Mouse (Mus musculus): ENCODE data around the gene Cadps2. TPM values are rescaled to one million over a fixed set of nuclear protein-coding genes. Genes with fewer than 3 reads are reported as not detected.

Cadps2 gene
- polyA plus RNA-seq, 1 experiment from 2014 or later, result 0.18 TPM

DNA sequence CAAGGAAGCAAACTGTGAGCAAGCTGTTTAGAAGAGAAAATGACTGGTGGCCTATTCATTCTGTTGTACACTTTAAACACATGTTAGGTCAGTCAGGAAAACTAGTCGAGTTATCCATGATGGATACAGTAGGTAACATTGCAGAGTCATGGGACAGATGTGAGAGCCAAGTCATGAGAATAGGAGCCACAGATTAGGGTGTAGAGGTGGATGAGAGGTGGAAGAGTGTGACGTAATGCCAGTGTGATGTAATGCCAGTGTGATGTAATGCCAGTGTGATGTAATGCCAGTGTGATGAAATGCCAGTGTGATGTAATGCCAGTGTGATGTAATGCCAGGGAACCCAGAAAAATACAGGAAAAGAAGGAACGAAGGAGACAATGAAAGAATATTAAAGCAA is 204.0 kb downstream of the Cadps2 start:
- Histone ChIP-seq H3K9ac (replicated peaks) (no peak overlapping the region), H3K4me1 (ENCODE audit: insufficient read depth) (no peaks in the 10 kb centered on the region), H3K27me3 (ENCODE audit: insufficient read depth, low read length) (no peaks in the 10 kb centered on the region), H3K36me3 (replicated peaks; ENCODE audit: insufficient read depth, low read length) (no peaks in the 10 kb centered on the region), H3K27ac (ENCODE audit: low read depth) (no peak overlapping the region), H3K4me3 (ENCODE audit: low read depth, low read length) (no peak overlapping the region), H3K9me3 (ENCODE audit: low read length) (no peaks in the 10 kb centered on the region), H3K4me2 (ENCODE audit: low read depth, low read length) (no peak overlapping the region)
- 74% methylated on average over 3 of the region's 3 CpGs for WGBS (ENCODE audit: insufficient replicate concordance)
- DNase-seq (no peak), ATAC-seq (no peak)
- TF ChIP-seq EP300 (IDR thresholded peaks at IDR 0.05; ENCODE audit: low read depth), result no peak
- no peak for TF ChIP-seq CTCF (IDR thresholded peaks at IDR 0.05; ENCODE audit: low read depth)

DNA sequence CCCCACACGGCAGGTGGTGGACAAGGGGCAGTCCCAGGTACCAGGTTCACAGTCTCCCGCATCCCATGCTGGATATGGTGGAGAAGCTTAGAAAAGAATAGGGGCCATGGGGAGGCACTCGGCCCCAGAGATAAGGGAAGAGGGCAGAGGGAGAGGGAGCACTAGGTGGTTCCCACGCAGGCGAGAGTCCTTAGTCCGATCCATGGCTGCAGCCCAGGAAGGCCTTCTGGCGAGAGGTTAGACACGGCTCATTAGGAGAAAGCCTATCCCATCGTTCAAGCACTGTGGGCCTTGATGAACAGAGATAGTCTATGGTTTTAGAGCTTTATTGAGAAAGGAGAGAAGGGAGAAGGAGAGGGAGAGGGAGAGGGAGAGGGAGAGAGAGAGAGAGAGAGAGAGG is 205.2 kb downstream of the Cadps2 start:
- no peaks in the 10 kb centered on the region for H3K9me3 ChIP-seq (ENCODE audit: low read length)
- H3K27ac ChIP-seq (ENCODE audit: low read depth), result no peak overlapping the region
- TF ChIP-seq CTCF (IDR thresholded peaks at IDR 0.05; ENCODE audit: low read depth) (no peak), EP300 (IDR thresholded peaks at IDR 0.05; ENCODE audit: low read depth) (no peak)
- no peak overlapping the region for H3K4me3 ChIP-seq (ENCODE audit: low read depth, low read length)
- H3K4me2 ChIP-seq (ENCODE audit: low read depth, low read length), result no peak overlapping the region
- H3K9ac ChIP-seq (replicated peaks), result no peak overlapping the region
- no peaks in the 10 kb centered on the region for H3K36me3 ChIP-seq (replicated peaks; ENCODE audit: insufficient read depth, low read length)
- 79% methylated on average over 9 of the region's 9 CpGs for WGBS (ENCODE audit: insufficient replicate concordance)
- no peak for DNase-seq
- H3K27me3 ChIP-seq (ENCODE audit: insufficient read depth, low read length), result no peaks in the 10 kb centered on the region
- no peak for ATAC-seq
- H3K4me1 ChIP-seq (ENCODE audit: insufficient read depth), result no peaks in the 10 kb centered on the region

DNA sequence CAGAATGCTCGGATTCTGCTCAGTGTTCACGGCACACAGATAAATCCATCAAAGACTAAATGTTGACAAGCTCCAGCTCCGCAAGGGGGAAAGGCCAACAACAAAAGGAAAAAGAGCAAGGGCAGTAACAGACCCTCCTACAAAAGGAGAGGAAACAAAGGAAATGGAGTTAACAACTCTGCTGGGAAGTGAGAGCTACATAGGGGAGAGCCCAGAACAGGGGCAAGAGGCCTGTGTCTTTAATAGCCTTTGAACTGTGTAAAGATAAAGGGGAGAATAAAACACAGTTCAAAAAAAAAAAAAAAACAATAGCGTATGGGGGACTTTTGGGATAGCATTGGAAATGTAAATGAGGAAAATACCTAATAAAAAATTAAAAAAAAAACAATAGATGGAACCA is 208.8 kb downstream of the Cadps2 start:
- no peak for ATAC-seq

DNA sequence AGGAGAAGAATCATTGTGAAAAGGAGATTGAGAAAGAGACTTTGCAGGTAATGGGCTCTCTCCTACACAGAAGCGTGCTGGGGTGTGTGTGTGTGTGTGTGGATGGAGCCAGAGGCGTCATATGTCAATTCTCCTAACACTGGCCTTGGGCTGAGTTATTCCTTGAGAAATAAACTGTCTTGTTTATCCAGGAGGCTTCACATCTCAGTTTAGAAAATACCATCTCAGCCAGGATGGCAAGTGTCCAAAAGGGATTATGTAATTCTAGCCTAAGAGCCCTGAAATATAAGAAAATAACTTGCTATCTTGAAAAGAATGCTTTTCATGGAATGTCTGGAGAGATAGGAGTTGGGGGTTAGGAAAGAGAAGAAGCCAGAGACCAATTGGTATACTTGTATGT is 264.1 kb downstream of the Cadps2 start:
- Histone ChIP-seq H3K9me3 (ENCODE audit: low read length) (0 out of 2 replicates have a peak, but pooled peaks cover 2% of the 10 kb centered on the region), H3K4me2 (ENCODE audit: low read depth, low read length) (no peak overlapping the region), H3K27me3 (ENCODE audit: insufficient read depth, low read length) (no peaks in the 10 kb centered on the region), H3K4me1 (ENCODE audit: insufficient read depth) (no peaks in the 10 kb centered on the region), H3K36me3 (replicated peaks; ENCODE audit: insufficient read depth, low read length) (no peaks in the 10 kb centered on the region), H3K9ac (replicated peaks) (no peak overlapping the region), H3K4me3 (ENCODE audit: low read depth, low read length) (no peak overlapping the region), H3K27ac (ENCODE audit: low read depth) (no peak overlapping the region)
- 71% methylated on average over 2 of the region's 2 CpGs for WGBS (ENCODE audit: insufficient replicate concordance)
- TF ChIP-seq CTCF (IDR thresholded peaks at IDR 0.05; ENCODE audit: low read depth), result no peak
- DNase-seq (no peak), ATAC-seq (no peak)

More for the DNA sequence above, 208.8 kb downstream of the Cadps2 start:
- no peak for TF ChIP-seq CTCF (IDR thresholded peaks at IDR 0.05; ENCODE audit: low read depth)
- no peak for TF ChIP-seq EP300 (IDR thresholded peaks at IDR 0.05; ENCODE audit: low read depth)
- no peak overlapping the region for H3K9ac ChIP-seq (replicated peaks)
- H3K36me3 ChIP-seq (replicated peaks; ENCODE audit: insufficient read depth, low read length), result no peaks in the 10 kb centered on the region
- no peaks in the 10 kb centered on the region for H3K27me3 ChIP-seq (ENCODE audit: insufficient read depth, low read length)
- H3K9me3 ChIP-seq (ENCODE audit: low read length), result no peaks in the 10 kb centered on the region
- 47% methylated on average over 4 of the region's 4 CpGs for whole genome bisulfite sequencing (ENCODE audit: insufficient replicate concordance)
- DNase-seq, result no peak
- H3K27ac ChIP-seq (ENCODE audit: low read depth), result no peak overlapping the region
- H3K4me1 ChIP-seq (ENCODE audit: insufficient read depth), result no peaks in the 10 kb centered on the region
- H3K4me2 ChIP-seq (ENCODE audit: low read depth, low read length), result no peak overlapping the region
- H3K4me3 ChIP-seq (ENCODE audit: low read depth, low read length), result no peak overlapping the region

DNA sequence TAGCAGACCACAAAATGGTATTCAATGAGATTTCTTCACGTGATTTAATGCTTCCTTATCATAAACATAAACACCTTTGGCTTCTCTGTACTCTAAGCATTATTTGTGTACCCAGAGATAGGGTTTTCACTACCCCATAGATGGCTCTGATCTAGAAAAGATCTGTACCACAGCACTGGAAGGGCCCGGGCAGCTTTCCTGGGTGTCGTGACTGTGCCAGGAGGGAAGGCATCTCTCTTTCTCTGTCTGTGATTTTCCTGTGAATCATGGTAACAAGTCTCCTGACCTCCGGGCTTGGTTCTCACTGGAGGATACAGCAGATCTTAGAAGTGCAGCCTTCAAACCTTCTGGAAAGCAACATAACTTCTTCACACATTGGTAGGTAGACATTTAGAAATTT is 265.5 kb downstream of the Cadps2 start:
- no peak overlapping the region for H3K27ac ChIP-seq (ENCODE audit: low read depth)
- no peak overlapping the region for H3K9ac ChIP-seq (replicated peaks)
- 76% methylated on average over 4 of the region's 4 CpGs for WGBS (ENCODE audit: insufficient replicate concordance)
- no peak for TF ChIP-seq CTCF (IDR thresholded peaks at IDR 0.05; ENCODE audit: low read depth)
- no peak for TF ChIP-seq EP300 (IDR thresholded peaks at IDR 0.05; ENCODE audit: low read depth)
- ATAC-seq (no peak), DNase-seq (no peak)
- H3K9me3 ChIP-seq (ENCODE audit: low read length), result 0 out of 2 replicates have a peak, but pooled peaks cover 2% of the 10 kb centered on the region
- H3K4me2 ChIP-seq (ENCODE audit: low read depth, low read length), result no peak overlapping the region
- no peaks in the 10 kb centered on the region for H3K36me3 ChIP-seq (replicated peaks; ENCODE audit: insufficient read depth, low read length)
- H3K27me3 ChIP-seq (ENCODE audit: insufficient read depth, low read length), result no peaks in the 10 kb centered on the region
- H3K4me1 ChIP-seq (ENCODE audit: insufficient read depth), result no peaks in the 10 kb centered on the region
- no peak overlapping the region for H3K4me3 ChIP-seq (ENCODE audit: low read depth, low read length)

DNA sequence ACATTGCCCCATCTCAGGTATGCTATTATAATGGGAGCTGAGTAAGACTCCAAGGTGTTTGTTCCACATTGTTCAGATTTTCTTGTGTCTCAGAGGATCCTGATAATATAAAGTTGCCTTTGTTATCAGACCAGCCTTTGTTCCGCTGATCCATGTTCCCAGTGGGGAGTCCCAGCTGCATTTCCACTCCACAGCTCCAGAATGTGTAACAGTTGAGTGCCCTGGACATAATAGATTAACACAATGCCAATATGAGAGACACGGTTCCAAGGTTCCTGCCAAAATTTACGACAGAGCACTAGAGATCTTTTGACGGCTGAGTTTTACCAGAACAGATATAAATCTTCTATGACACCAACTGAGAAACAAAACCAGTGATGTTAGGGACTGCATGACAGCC is 266.8 kb downstream of the Cadps2 start:
- Histone ChIP-seq H3K9me3 (ENCODE audit: low read length) (0 out of 2 replicates have a peak, but pooled peaks cover 2% of the 10 kb centered on the region), H3K4me2 (ENCODE audit: low read depth, low read length) (no peak overlapping the region), H3K4me3 (ENCODE audit: low read depth, low read length) (no peak overlapping the region), H3K4me1 (ENCODE audit: insufficient read depth) (no peaks in the 10 kb centered on the region), H3K9ac (replicated peaks) (no peak overlapping the region), H3K27ac (ENCODE audit: low read depth) (no peak overlapping the region), H3K27me3 (ENCODE audit: insufficient read depth, low read length) (no peaks in the 10 kb centered on the region), H3K36me3 (replicated peaks; ENCODE audit: insufficient read depth, low read length) (no peaks in the 10 kb centered on the region)
- no peak for TF ChIP-seq EP300 (IDR thresholded peaks at IDR 0.05; ENCODE audit: low read depth)
- ATAC-seq, result no peak
- DNase-seq, result no peak
- 73% methylated on average over 4 of the region's 4 CpGs for WGBS (ENCODE audit: insufficient replicate concordance)

DNA sequence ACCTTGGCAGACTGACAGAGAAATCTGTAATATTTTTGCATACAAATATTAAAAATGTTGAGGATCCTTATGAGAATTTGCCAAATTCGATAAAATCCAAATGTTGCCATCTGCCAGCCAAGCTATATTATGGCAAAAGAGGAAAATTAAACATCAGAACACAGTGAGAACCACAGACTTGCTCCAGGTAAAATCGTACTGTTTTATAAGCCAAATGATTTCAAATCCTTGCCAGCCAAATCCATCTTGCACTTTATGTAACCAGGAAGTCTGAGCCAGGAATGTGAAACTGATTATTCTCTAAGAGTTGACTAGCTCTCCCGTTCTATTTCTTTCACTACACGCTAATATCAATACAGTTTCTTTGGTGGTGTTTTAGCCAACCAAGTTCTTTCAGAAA is 269.5 kb downstream of the Cadps2 start:
- 75% methylated on average over 4 of the region's 4 CpGs for WGBS (ENCODE audit: insufficient replicate concordance)
- no peak for TF ChIP-seq EP300 (IDR thresholded peaks at IDR 0.05; ENCODE audit: low read depth)
- no peak for TF ChIP-seq CTCF (IDR thresholded peaks at IDR 0.05; ENCODE audit: low read depth)
- H3K9ac ChIP-seq (replicated peaks), result no peak overlapping the region

More for the DNA sequence above, 269.5 kb downstream of the Cadps2 start:
- DNase-seq, result no peak
- Histone ChIP-seq H3K4me3 (ENCODE audit: low read depth, low read length) (no peak overlapping the region), H3K27me3 (ENCODE audit: insufficient read depth, low read length) (no peaks in the 10 kb centered on the region), H3K4me1 (ENCODE audit: insufficient read depth) (no peaks in the 10 kb centered on the region), H3K27ac (ENCODE audit: low read depth) (no peak overlapping the region), H3K9me3 (ENCODE audit: low read length) (0 out of 2 replicates have a peak, but pooled peaks cover 2% of the 10 kb centered on the region), H3K36me3 (replicated peaks; ENCODE audit: insufficient read depth, low read length) (no peaks in the 10 kb centered on the region), H3K4me2 (ENCODE audit: low read depth, low read length) (no peak overlapping the region)
- ATAC-seq, result no peak
